Mouse (Mus musculus) CH12.LX (cell line): ENCODE measurements around the gene Gm28038. TPM values are rescaled to one million over a fixed set of nuclear protein-coding genes. Genes with fewer than 3 reads are reported as not detected.

Experiments used
- DNase-seq: peaks from one replicate; pipeline ENCODE4 v3.0.0-alpha.2; 2013; ENCODE audit errors: extremely low read depth
- H3K27ac ChIP-seq: 2 replicates; pipeline ENCODE4 v1.5.1; 2012; ENCODE audit warnings: low read depth, mild to moderate bottlenecking, control low read depth, moderate library complexity; ENCODE audit not compliant: insufficient read depth
- H3K27me3 ChIP-seq: replicated peaks from 2 replicates; pipeline ENCODE3; 2012; ENCODE audit warnings: inconsistent platforms
- H3K36me3 ChIP-seq, 2 experiments: replicated peaks in 1 of 2; 2 replicates each; pipeline versions ENCODE3 to v1.6.1; 2012; ENCODE audit warnings: inconsistent platforms in 1 of 2, low read length in 1 of 2, mild to moderate bottlenecking in 1 of 2, mixed read lengths in 1 of 2, moderate library complexity in 1 of 2; ENCODE audit not compliant: control insufficient read depth in 1 of 2, insufficient read depth in 1 of 2
- H3K4me1 ChIP-seq, 2 experiments: 2 replicates each; pipeline ENCODE4 v1.6.1; 2012; ENCODE audit warnings: inconsistent platforms in 1 of 2, moderate library complexity in 1 of 2; ENCODE audit not compliant: insufficient read depth in 2 of 2, control insufficient read depth in 1 of 2
- H3K4me2 ChIP-seq: 2 replicates; pipeline ENCODE4 v1.6.1; 2012; ENCODE audit warnings: low read depth, mild to moderate bottlenecking, control low read depth; ENCODE audit not compliant: poor library complexity, insufficient read depth, severe bottlenecking
- H3K4me3 ChIP-seq, 3 experiments: fragments of 150-350 bp in 1 of 3; sonication (generic) in 1 of 3; replicated peaks in 1 of 3; 2 replicates each; pipeline versions ENCODE3 to v1.5.1; 2011 to 2012; ENCODE audit warnings: low read depth in 2 of 3, low read length in 2 of 3, mild to moderate bottlenecking in 2 of 3, moderate library complexity in 2 of 3, control low read depth in 1 of 3, improper control_type of control experiment in 1 of 3, inconsistent platforms in 1 of 3, mixed read lengths in 1 of 3; ENCODE audit not compliant: poor library complexity in 1 of 3
- H3K79me2 ChIP-seq: replicated peaks from 2 replicates; pipeline ENCODE4 v1.6.1; 2012; ENCODE audit warnings: mild to moderate bottlenecking, moderate library complexity; ENCODE audit not compliant: control insufficient read depth, poor library complexity, insufficient read depth, severe bottlenecking; ENCODE audit errors: extremely low read depth
- H3K9ac ChIP-seq: 2 replicates; pipeline ENCODE4 v1.6.1; 2012; ENCODE audit warnings: low read depth, mild to moderate bottlenecking, control low read depth, moderate library complexity; ENCODE audit not compliant: insufficient read depth
- H3K9me3 ChIP-seq: replicated peaks from 2 replicates; pipeline ENCODE3; 2012; ENCODE audit warnings: low read length, inconsistent platforms, mixed read lengths
- BHLHE40 ChIP-seq: IDR thresholded peaks from 2 replicates; pipeline ENCODE4 v1.6.1; 2011; ENCODE audit warnings: mild to moderate bottlenecking, low read depth, low read length, improper control_type of control experiment
- CHD1 ChIP-seq: IDR thresholded peaks from 2 replicates; pipeline ENCODE4 v1.6.1; 2012; ENCODE audit warnings: low read depth, low read length, improper control_type of control experiment, inconsistent platforms
- CHD2 ChIP-seq: IDR thresholded peaks from 2 replicates; pipeline ENCODE4 v1.6.1; 2011; ENCODE audit warnings: low read length, improper control_type of control experiment
- ELF1 ChIP-seq: IDR thresholded peaks from 2 replicates; pipeline ENCODE4 v1.6.1; 2014; ENCODE audit warnings: low read depth, mild to moderate bottlenecking, inconsistent platforms, low read length, improper control_type of control experiment
- ETS1 ChIP-seq: conservative IDR thresholded peaks from 2 replicates; pipeline ENCODE4 v1.6.1; 2012; ENCODE audit warnings: low read depth, mild to moderate bottlenecking, inconsistent platforms, low read length, improper control_type of control experiment, moderate library complexity
- GABPA ChIP-seq: IDR thresholded peaks from 2 replicates; pipeline ENCODE4 v1.6.1; 2012; ENCODE audit warnings: low read depth, low read length, improper control_type of control experiment, inconsistent platforms; ENCODE audit not compliant: insufficient replicate concordance
- HCFC1 ChIP-seq: IDR thresholded peaks from 2 replicates; pipeline ENCODE4 v1.6.1; 2012; ENCODE audit warnings: low read depth, mild to moderate bottlenecking, inconsistent platforms, low read length, improper control_type of control experiment
- IRF4 ChIP-seq: IDR thresholded peaks from 2 replicates; pipeline ENCODE4 v1.6.1; 2014; ENCODE audit warnings: low read depth, mild to moderate bottlenecking, inconsistent platforms, low read length, improper control_type of control experiment
- JUN ChIP-seq: IDR thresholded peaks from 2 replicates; pipeline ENCODE4 v1.6.1; 2011; ENCODE audit warnings: low read depth, mild to moderate bottlenecking, low read length, improper control_type of control experiment, moderate library complexity; ENCODE audit not compliant: insufficient read depth
- JUND ChIP-seq: conservative IDR thresholded peaks from 2 replicates; pipeline ENCODE4 v1.6.1; 2011; ENCODE audit warnings: low read depth, low read length, improper control_type of control experiment
- MAFK ChIP-seq: IDR thresholded peaks from 2 replicates; pipeline ENCODE4 v1.6.1; 2011; ENCODE audit warnings: low read length, improper control_type of control experiment; ENCODE audit not compliant: insufficient replicate concordance
- MEF2A ChIP-seq: IDR thresholded peaks from 2 replicates; pipeline ENCODE4 v1.6.1; 2014; ENCODE audit warnings: low read depth, mild to moderate bottlenecking, inconsistent platforms, low read length, improper control_type of control experiment, borderline replicate concordance
- MXI1 ChIP-seq: IDR thresholded peaks from 2 replicates; pipeline ENCODE4 v1.6.1; 2011; ENCODE audit warnings: mild to moderate bottlenecking, low read depth, low read length, improper control_type of control experiment
- NELFE ChIP-seq: IDR thresholded peaks from 2 replicates; pipeline ENCODE4 v1.6.1; 2011; ENCODE audit warnings: low read depth, low read length, improper control_type of control experiment
- PAX5 ChIP-seq: IDR thresholded peaks from 2 replicates; pipeline ENCODE4 v1.6.1; 2012; ENCODE audit warnings: low read length, inconsistent platforms, mixed read lengths
- RAD21 ChIP-seq: IDR thresholded peaks from 2 replicates; pipeline ENCODE4 v1.6.1; 2011; ENCODE audit warnings: low read depth, mild to moderate bottlenecking, low read length, improper control_type of control experiment, moderate library complexity
- SMC3 ChIP-seq: IDR thresholded peaks from 2 replicates; pipeline ENCODE4 v1.6.1; 2011; ENCODE audit warnings: low read depth, low read length, improper control_type of control experiment
- TBP ChIP-seq: conservative IDR thresholded peaks from 2 replicates; pipeline ENCODE4 v1.6.1; 2011; ENCODE audit warnings: low read depth, low read length, improper control_type of control experiment
- TCF12 ChIP-seq: IDR thresholded peaks from 2 replicates; pipeline ENCODE4 v1.6.1; 2014; ENCODE audit warnings: low read depth, mild to moderate bottlenecking, inconsistent platforms, low read length, improper control_type of control experiment
- UBTF ChIP-seq: IDR thresholded peaks from 2 replicates; pipeline ENCODE4 v1.6.1; 2012; ENCODE audit warnings: low read depth, mild to moderate bottlenecking, inconsistent platforms, low read length, improper control_type of control experiment, moderate library complexity
- USF1 ChIP-seq: IDR thresholded peaks from 2 replicates; pipeline ENCODE4 v1.6.1; 2014; ENCODE audit warnings: low read depth, mild to moderate bottlenecking, inconsistent platforms, low read length, improper control_type of control experiment
- USF2 ChIP-seq: conservative IDR thresholded peaks from 2 replicates; pipeline ENCODE4 v1.6.1; 2011; ENCODE audit warnings: low read depth, low read length, improper control_type of control experiment
- ZC3H11A ChIP-seq: IDR thresholded peaks from 2 replicates; pipeline ENCODE4 v1.6.1; 2012; ENCODE audit warnings: low read depth, mild to moderate bottlenecking, inconsistent platforms, low read length, improper control_type of control experiment
- ZKSCAN1 ChIP-seq: IDR thresholded peaks from 2 replicates; pipeline ENCODE4 v1.6.1; 2012; ENCODE audit warnings: low read depth, inconsistent platforms, low read length, improper control_type of control experiment, borderline replicate concordance
- dilution Hi-C: fragments of 300-500 bp; cut with MboI; formaldehyde crosslinking; loops from 2 replicates; pipeline ENCODE4 v1.14.3; 2020; ENCODE audit warnings: low sequenced_read_pairs; ENCODE audit not compliant: extremely low pct_unique_long_range_greater_than_20kb, extremely low pct_ligation_motif_present
- in situ Hi-C: fragments of 300-500 bp; cut with MboI; formaldehyde crosslinking; loops from 3 replicates; pipeline ENCODE4 v1.14.3; 2019; ENCODE audit warnings: low sequenced_read_pairs, low pct_ligation_motif_present, low pct_unique_long_range_greater_than_20kb, mixed read lengths
- polyA plus RNA-seq: library from polyadenylated mRNA; unstranded; fragments of >175 nt; gene quantifications from 2 replicates; pipeline ENCODE4 v1.2.1, GENCODE M21; 2012; ENCODE audit warnings: low read depth; ENCODE audit not compliant: insufficient read length
- total RNA-seq, 2 experiments: library from RNA; depleted of rRNA; stranded (reverse); fragments of 300-350 nt in 1 of 2; fragments of >200 nt in 1 of 2; gene quantifications; 2 replicates each; pipeline ENCODE4 v1.2.3; 2012 to 2014

The Gm28038 gene
- total and polyA plus RNA-seq, 3 experiments = not detected

DNA sequence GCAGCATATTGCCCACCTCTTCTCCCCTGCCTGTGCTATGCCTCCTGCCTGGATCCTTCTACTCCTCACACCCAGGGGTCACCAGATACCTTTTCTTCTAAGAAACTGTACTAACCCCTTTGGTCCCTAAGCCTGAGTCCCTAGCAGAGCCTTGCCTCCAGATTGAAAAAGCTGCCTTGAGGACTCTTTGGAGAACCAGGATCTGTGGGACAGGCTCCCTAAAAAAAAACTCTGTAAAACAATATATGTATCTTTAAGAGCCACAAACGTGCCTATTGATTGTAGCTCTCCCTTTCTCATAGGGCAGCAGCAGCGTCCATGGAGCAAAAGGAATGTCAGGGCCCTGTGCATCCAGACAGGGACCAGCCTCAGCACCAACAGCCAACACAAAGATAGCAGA lies 40.6 kb upstream of the Gm28038 start, which contains the start of gene Gm28035:
Gm28035 (plus strand) TSS at position 301 of the 400 bp plus-strand sequence.
- Histone ChIP-seq H3K4me3 (no peak within 1 kb of the TSS), H3K4me1 (peaks cover 8 to 38% of the 10 kb centered on the region in 2 experiments; a peak in 3 of 4 replicates), H3K9ac (no peak within 1 kb of the TSS), H3K36me3 (peaks cover 19 to 51% of the 10 kb centered on the region in 2 experiments), H3K9me3 (no peaks in the 10 kb centered on the region), H3K27me3 (no peaks in the 10 kb centered on the region), H3K4me2 (no peak within 1 kb of the TSS), H3K27ac (no peak within 1 kb of the TSS), H3K79me2 (no peaks in the 10 kb centered on the region)
- TF ChIP-seq ELF1 = no peak
- no peak for TF ChIP-seq CHD2
- no peak for TF ChIP-seq CHD1
- no peak for TF ChIP-seq ZC3H11A
- no peak for TF ChIP-seq MEF2A
- no peak for TF ChIP-seq GABPA
- TF ChIP-seq USF1 = no peak
- no peak for TF ChIP-seq ETS1
- TF ChIP-seq TCF12 = no peak
- no peak for TF ChIP-seq ZKSCAN1
- no peak for TF ChIP-seq MAFK
- dilution Hi-C loops (no loop called here), in situ Hi-C loops (loop anchor here (10.0 kb wide), 1 partner anchor 55 kb away; no protein-coding TSS in a partner anchor)
- no peak for DNase-seq

DNA sequence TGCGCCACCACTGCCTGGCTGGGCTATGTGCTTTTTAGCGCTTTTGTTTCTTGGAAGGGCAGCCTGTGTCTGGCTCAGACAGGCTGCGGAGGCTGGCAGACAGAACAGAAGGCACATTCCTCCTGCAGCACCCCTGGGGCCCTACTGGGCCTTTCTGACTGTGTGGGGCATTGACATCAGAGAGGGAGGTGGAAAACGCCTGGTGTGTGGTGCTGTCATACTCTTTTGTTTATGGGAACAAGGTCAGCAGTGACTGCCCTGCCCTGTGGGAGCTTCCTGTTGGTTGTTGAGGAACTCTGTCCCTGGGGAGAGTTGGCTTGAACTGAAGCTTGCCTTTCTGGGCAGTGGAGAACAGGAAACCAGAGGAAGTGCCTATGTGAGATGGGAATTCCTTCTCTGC lies 38.3 kb upstream of the Gm28038 start:
- H3K27ac ChIP-seq = no peak overlapping the region
- H3K9me3 ChIP-seq = no peaks in the 10 kb centered on the region
- H3K4me2 ChIP-seq = no peak overlapping the region
- H3K36me3 ChIP-seq = peaks cover 21 to 63% of the 10 kb centered on the region in 2 experiments
- H3K9ac ChIP-seq = no peak overlapping the region
- TF ChIP-seq TBP (no peak), MXI1 (no peak), CHD1 (no peak), BHLHE40 (no peak), NELFE (no peak), HCFC1 (no peak), JUN (no peak), JUND (no peak), SMC3 (no peak), PAX5 (no peak), UBTF (no peak), RAD21 (no peak), IRF4 (no peak), MAFK (no peak), USF2 (no peak)
- H3K4me1 ChIP-seq = peaks cover 14 to 41% of the 10 kb centered on the region in 2 experiments
- no peaks in the 10 kb centered on the region for H3K79me2 ChIP-seq
- no peak for DNase-seq
- in situ Hi-C loops = loop anchor here (10.0 kb wide), 1 partner anchor 58 kb away; no protein-coding TSS in a partner anchor
- dilution Hi-C loops = no loop called here
- no peak overlapping the region for H3K4me3 ChIP-seq
- H3K27me3 ChIP-seq = no peaks in the 10 kb centered on the region
